Mouse (Mus musculus): Measurements from ENCODE around the gene Mapk8ip1.

The Mapk8ip1 gene

DNA sequence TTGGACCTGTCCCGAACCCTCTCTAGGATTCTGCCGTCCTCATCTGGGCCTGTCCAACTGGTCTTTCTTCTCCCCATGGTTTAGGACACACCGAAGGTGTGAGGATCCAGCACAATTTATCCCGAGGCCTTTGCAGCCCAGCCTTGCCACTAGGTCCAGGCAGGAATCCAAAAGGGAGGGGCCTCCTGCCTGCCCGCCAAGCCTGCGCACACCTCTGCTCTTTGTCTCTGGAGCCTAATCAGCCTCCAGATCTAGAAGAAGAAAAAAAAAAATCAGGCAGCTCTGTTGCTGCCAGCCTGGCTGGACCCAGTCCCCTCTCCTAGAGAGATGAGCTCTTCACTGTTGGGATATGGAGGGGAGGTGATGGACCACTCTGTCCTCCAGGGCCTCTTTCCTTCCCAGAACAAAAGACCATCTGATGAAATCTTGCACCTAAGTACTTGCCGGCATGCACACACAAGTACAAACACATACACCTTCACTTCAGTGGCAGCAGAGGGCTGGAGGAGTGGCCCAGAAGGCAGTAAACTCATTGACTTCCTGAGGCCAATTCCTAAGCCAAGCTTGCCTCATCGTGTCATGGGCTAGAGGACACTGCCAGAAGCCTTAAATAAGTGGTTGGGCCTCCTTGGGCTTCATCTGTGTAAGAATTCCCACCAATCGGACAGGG is 28.2 kb downstream of the Mapk8ip1 start:
- no peak for DNase-seq (ENCODE audit: low read depth, low spot score)

DNA sequence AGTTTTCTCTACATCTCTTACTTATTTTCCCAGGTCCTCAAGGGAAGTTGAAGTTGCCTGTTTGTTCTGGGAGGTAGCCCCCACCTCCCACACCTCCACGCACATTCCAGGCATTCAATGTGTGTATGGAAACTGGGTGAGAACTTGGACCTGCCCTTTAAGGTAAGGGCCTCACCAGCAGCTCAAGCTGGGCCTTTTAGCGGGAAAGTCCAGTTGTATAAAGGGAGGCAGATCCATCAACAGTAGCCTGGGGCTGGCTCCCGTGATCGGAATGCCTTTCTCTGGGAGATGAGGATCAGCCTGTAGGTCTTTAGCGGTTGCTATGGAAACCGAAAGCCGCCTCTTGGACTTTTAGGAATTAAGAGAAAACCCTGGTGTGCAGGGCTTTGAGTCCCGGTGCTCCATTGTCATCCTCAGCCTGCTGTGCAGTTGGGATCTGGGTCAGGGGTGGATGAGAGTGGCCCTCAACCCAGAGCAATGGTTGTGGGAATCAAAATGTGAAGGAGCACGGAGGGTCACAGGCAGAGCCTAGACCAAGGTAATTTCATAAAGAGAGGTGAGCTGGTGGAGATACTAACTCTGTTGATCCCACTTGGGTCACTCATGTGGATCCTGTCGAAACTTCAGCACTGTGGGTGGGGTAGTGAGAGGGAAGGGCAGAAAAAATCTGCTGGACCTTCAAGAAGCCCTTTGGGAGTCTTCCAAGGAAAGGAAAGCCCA is 28.9 kb downstream of the Mapk8ip1 start:
- no peak for DNase-seq (ENCODE audit: low read depth, low spot score)

DNA sequence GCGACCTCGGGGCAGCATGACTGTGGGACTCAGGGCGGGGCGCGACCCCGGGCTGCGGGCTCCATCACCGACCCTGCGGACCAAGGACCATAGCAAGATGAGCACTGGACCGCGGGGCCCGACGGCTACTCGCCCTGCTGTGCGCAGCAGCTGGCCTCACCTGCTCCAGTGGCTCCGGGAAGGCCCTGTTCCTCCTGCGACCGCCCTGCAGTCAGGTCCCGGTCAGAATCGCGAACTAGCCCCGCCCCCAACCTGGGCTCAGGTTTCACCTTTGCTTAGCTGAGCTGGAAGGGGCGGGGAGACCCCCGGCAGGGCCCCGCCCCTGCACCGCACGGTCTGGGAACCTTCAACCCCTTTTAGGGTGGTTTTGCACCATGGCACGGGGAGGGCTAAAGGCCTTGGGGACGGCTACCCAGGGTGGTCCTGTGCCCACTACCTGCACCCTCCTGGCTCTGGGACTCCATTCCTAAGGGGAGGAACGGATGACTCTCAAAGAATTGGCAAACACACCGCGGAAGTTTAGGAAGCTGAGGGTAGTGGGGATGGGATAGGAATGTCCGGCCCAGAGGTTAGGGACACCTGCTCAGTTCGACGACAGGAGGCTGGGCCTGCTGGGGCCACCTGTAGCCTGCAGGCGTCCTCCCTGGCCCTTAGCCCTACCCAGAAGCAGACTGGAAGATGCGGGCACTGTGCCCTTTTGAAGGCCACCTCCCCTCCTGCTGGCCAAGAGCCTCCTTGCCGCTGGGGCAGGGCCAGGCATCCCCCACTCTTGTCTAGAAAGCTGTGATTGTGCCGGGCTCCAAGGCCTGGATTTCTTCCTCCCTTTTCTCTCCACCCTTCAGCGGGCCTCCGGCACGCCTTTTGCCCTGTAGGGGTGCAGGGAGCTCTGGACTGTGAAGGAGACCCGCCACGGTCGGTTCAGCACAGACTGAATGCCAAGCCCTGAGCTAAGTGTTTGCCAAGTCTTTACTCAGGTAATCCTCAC is 29.9 kb downstream of the Mapk8ip1 start:
- DNase-seq (ENCODE audit: low read depth, low spot score): peak; percentile 56

DNA sequence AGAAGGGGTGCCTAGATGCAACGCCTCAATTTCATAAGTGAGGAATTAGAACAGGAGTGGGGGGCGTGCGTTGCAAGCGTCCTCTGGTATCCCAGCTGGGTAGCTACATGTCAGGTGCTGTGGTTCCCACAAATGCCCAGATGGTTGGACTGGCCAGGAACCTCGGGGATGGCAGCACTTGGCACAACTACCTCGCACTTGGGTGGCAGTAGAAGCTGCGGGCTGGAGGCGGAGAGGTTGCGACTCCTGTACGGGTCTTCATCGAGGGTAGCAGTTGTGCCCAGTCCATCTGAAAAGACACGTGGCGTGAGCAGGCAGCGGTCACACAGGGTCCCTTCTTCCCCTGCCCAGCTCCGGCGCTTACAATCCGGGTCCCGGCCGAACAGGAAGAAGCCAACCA is 30.7 kb downstream of the Mapk8ip1 start:
- DNase-seq (ENCODE audit: low read depth, low spot score): no peak

DNA sequence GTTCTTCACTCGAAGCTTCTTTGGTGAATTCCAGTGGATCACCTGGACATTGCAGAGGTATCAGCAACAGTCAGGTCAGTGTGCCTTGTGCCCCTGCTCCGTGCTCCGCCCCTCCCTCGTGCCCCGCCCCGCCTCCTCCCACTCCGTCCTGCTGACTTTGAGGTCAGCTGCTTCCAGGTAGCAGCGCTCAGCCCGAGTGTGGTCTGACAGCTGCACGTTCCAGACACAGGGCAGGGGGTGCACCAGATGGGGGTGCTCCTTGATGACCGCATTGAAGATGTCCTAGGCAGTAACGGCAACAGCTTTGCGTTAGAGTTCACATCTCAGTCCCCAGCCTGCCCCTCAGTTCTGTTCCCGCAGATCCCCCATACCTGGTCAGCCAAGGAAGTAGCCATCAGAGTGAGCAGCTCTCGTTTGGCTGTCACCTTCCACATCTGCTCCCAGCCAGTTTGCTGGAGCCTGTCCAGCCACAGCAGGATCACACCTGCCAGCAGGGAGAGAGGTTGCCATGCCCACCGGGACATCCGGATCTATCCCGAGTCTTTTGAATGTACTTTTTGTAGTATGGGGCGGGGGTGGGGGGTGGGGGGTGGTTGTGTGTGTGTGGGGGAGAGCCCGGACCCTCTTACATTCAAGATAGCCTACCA is 33.6 kb downstream of the Mapk8ip1 start:
- no peak for DNase-seq (ENCODE audit: low read depth, low spot score)

DNA sequence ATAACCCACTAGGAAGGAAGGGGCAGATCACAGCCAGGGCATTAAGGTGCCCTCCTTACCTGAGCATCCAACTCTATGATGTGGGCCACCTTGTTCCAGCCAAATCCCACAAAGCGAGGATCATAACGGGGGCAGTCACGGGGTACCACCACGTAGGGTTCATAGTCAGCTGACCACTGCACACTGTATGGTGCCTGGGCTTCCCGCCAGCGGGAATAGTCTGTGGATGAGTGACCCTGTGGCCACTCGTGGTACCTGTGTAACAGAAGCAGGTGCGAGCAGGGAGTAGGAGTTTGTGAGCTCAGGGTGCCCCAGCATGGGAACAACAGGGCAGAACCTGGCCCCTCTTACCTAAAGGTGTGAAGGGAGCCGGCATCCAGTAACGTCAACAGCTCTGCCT is 35.5 kb downstream of the Mapk8ip1 start:
- DNase-seq (ENCODE audit: low read depth, low spot score): no peak

DNA sequence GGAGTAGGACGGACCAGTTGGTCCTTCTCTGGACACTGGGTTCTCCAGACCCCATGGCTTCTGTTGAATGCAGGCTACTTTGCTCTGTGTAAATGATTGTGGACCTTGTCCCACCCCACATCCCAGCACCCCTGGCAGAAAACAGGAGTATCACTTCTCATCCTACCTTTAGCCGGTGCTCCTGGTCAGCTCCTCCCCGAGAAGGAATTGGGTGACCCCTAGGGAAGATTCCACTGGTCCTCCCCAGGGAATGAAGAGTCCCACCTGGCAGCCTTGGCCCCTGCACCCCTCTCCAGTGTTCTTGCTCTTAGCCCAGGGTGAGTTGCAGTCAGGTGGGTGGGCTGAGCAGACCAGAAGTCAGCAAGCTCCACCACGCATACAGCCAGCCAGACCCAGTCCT is 37.0 kb downstream of the Mapk8ip1 start:
- no peak for DNase-seq (ENCODE audit: low read depth, low spot score)

DNA sequence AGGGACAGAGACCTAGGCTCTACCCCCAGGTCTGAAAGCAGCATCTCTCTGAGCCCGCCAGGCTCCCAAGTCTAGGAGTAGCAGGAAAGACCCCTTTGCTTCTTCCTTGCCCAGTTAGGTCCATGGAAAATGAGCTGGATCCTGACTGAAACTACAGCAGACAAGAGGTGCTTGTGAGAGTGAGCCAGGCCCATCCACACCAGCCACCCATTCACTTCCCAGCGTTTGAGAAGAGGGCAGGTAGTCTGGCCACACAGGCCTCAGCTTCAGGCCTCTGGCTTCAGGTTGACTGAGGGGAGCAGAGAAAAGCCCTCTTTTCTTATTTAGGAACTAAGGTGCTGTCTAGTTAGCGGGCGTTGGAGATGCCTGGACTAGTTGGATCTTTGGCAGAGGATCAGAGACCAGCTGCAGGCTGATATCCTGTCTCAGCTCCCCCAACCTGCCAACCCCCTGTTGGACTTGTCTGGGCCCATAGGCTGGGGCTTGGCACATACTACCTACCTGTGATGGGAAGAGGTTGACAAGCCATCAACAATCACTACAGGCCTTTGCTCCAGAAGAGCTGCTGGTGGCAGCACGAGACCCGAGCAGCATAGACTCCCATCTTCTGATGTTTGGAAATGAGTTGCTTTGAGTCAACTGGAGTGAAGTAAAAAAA is 38.4 kb downstream of the Mapk8ip1 start:
- DNase-seq (ENCODE audit: low read depth, low spot score): no peak

DNA sequence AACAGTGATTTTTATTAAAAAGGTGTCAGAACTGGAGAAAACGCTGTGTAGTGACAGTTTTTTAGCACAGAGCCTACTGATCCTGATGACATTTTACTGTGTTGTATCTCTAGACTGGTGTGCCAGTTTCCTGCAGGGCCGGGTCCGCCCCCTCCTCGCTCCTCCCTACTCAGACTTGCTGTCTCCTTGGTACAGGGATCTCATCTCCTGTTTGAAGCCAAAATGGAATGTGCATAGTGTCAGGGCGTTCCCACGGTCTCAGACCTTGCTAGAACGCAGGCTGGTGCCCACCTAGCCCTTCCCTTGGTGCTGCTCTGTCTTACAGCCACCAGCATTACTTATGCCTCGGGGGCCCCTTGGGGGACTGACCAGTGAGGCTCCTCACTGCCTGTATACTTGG is 39.3 kb downstream of the Mapk8ip1 start:
- no peak for DNase-seq (ENCODE audit: low read depth, low spot score)

DNA sequence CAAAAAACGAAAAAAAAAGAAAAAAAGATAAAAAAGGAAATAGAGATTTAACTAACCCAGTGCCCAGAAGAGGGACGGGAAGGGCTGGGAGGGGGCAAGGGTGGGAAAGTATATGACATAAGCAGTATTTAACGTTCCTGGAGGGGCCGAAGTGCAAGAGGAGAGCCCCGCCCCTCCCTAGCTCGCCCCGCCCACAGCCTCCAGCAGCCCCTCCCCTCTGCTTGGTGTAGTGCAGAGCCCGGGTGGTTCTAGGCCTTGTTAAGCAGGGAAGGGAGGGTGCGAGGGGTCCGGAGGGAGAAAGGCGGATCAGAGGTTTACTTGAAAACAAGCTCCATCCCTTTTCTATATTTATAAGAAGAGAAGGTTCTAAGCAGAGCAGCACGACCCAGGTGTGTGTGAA is 40.2 kb downstream of the Mapk8ip1 start:
- no peak for DNase-seq (ENCODE audit: low read depth, low spot score)

DNA sequence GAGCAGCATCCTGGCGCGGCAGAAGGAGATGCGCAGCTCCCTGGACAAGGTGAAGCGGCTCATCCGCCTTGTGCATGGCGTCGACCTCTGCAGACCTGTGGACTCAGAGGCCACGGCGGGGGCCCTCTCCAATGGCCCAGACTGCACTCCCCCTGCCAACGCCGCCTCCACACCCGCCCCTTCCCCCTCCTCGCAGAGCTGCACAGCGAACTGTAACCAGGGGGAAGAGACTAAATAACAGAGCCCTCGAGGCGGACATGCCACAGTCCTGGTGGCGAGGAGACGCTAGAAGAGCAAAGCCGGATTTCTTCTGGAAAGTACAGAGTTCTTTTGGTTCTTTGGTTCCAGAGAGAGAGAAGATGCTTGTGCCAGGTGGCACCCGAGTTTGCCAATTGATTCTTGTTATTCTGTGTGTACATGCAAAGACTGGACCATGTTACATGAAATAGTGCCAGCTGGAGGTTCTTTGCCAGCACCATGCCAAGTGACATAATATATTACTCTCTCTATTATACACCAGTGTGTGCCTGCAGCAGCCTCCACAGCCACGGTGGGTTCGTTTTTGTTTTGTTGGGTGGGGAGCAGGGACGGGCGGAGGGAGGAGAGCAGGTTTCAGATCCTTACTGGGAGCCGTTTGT is 40.8 kb downstream of the Mapk8ip1 start:
- DNase-seq (ENCODE audit: low read depth, low spot score): no peak

DNA sequence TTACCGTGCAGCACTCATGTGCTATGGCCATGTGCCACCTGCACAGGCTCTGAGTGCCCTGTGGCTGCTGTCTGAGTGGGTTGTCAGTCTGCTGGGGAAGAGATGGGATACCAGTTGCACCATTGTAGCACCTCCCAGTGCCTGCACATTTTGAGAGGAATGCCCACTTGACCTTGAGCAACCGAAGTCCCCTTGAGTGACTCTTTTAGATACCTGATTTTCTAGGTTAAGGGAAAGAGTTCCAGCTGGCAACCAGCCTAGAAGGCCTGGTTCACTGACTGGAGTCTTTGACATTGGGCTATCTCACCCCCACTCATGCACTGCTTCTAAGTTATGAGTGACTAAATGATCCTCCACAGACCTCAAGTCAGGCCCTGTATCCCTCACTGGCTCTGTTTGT is 41.8 kb downstream of the Mapk8ip1 start:
- DNase-seq (ENCODE audit: low read depth, low spot score): no peak

DNA sequence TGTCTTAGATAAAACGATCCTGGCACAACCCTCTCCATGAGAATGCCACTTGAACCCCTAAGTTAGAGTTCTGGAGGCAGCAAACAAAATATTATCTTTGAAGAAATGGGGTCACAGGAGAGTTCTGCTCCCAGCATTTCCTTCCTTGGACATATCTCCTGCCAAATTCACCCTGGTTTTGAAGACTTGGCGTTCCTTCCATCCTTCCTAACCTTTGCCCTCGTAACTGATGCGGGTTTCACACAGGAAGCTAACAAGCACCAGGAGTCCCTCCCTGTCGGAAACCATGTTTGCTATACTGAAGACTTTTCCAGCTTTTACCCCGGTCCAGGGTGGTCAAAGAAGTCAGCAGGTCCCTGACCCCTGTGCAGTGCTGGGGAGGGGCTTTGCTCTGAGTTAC is 46.8 kb downstream of the Mapk8ip1 start:
- DNase-seq (ENCODE audit: low read depth, low spot score): no peak

DNA sequence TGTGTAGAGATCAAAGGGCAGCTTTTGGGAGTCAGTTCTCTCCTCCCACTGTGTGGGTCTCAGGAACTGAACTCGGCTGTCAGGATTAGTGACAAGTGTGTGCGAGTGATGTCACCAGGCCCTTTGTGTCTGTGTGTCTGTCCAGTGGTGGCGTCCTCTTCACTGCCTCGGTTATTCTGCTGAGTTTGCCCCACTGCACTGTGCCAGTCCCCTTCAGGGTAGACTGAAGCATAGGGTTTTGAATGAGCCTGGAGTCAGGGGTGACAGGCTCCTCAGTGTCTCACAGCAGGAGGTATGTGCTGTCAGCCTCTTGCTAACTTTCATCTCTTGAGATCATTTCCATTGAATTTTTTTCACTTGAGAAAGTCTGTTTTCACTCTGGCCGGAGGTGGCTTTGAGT is 47.7 kb downstream of the Mapk8ip1 start:
- DNase-seq (ENCODE audit: low read depth, low spot score): no peak

DNA sequence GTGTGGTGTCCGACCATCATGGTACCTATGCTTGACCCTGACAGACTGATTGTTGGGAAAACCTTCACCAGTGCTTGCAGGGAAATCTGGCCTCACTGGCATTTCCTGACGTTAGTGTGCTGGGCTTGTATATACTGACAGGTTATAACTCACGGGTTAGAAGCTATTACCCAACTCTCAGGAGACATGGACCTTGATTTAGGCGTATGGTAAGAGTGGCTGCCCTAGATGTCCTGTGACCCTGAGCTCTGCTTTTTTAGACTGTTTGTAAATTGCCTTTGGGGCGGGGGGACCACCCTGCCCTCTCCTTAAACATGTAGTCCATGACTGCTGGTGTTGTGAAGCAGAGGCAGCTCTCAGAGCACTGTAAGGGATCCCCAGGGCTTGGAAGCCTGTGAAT is 50.4 kb downstream of the Mapk8ip1 start:
- DNase-seq (ENCODE audit: low read depth, low spot score): no peak

DNA sequence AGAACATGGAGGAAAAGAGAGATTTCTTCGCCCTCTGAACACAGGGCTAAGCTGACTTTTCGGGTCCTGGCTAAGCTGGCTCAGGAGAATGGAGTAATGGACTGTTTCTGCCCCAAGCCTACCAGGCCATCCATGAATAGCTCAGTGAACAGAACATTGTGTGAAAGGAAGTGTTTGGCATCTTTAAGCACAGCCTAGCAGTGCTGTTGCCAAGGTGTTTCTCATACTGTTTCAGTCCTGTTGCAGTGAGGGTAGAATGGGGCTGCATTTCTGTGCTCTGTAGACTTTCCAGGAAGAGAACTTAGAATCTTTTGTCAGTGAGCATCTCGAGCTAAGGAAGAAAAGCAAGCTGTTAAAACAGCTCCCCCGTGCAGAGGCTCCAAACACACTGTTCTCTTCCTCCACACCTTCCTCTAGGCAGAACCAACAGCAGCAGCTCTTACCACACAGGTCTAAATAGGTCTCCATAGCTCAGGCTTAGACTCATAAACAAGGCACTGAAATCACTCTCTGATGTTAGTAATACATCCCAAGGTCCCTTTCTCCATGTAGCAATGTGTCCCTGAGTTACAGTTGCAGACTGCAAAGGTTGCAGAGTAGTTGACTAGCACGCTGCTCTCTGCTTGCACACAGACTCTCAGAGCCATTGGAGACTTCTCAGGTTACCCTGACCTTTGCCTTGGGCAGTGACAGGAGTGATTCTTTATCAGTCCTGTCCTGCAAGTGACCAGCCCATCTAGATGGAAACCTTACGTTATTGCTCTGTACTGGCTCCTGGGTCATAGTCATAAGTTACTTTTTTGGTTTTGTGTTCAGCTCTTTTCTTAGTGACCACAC is 51.3 kb downstream of the Mapk8ip1 start:
- DNase-seq (ENCODE audit: low read depth, low spot score): no peak

DNA sequence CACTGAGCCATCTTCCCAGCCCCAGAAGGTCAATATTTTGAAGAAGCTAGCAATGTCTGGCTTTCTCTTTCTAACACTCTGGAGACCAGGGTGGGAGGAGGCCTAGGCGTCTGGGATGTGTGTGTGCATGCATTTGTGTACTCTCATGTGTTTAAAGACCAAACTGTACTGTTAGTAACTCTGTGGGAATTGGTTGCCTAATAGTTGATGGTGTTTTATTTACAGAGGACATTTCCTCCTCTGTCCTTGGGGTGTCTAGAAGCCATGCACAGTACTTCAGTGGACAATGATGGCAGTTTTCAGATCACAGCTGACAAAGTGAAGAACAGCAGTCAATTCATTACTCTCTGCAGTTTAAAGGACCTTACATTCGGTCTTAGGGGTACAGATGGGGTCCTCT is 53.9 kb downstream of the Mapk8ip1 start:
- DNase-seq (ENCODE audit: low read depth, low spot score): no peak

DNA sequence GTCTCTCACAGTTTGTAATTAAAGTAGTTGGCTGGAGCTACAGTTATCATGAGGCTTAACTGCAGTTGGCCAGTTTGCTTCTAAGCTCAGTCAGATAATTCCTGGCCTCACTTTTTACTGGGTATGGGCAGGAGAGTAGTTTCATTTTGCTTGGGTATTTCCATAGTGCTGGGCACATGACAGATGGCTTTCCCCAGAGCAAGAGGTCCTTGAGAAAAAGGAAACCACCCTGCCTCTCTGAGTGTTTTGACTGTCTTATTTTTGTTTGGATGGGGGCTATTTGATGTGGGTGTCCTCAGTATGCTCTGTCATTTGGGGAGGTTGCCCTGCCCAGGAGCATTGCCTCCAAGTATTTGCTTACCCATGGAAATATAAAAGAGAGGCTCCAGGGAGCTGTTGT is 58.6 kb downstream of the Mapk8ip1 start:
- no peak for DNase-seq (ENCODE audit: low read depth, low spot score)
